Mouse (Mus musculus): ENCODE data around the gene AC170998.1. TPM values are rescaled to one million over a fixed set of nuclear protein-coding genes. Genes with fewer than 3 reads are reported as not detected.
A peak's percentile ranks its signal among the peaks of the same experiment; 100 is the strongest.
"Not testable (repeated sequence)": the region's sequence is repeated elsewhere in the genome, so short reads cannot be mapped to it uniquely, and the experiment has no call there.

AC170998.1 gene
- polyA plus RNA-seq, 1 experiment from 2014 or later: 0.80 TPM

DNA sequence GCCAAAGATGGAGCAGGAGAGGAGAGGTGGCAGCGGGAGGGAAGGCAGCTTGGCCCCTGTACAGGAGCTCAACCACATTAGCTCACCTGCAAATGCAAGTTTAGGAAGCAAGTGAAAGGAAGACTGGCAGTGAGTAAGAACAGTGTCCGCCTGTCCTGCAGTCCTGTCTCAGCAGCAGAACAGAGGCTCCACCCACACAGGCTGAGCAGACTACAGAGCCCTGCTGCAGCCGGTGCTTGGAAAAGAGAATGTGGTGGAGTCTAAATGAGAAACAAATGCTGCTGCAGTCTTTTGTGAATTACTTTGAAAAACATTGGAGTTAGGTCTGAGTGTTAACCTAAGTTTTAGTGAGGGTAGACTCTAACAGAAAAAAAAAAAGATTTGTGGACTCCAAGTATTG lies 8.3 kb upstream of the AC170998.1 start:
- 81% methylated on average over 3 of the region's 3 CpGs for WGBS (ENCODE audit: insufficient replicate concordance)
- no peak for ATAC-seq
- TF ChIP-seq EP300 (IDR thresholded peaks at IDR 0.05; ENCODE audit: low read depth): no peak
- no peak for TF ChIP-seq CTCF (IDR thresholded peaks at IDR 0.05; ENCODE audit: low read depth)
- Histone ChIP-seq H3K9ac (replicated peaks) (no peak overlapping the region), H3K4me1 (ENCODE audit: insufficient read depth) (no peaks in the 10 kb centered on the region), H3K4me2 (ENCODE audit: low read depth, low read length) (no peak overlapping the region), H3K4me3 (ENCODE audit: low read depth, low read length) (no peak overlapping the region), H3K27ac (ENCODE audit: low read depth) (no peak overlapping the region), H3K9me3 (ENCODE audit: low read length) (no peaks in the 10 kb centered on the region), H3K27me3 (ENCODE audit: insufficient read depth, low read length) (no peaks in the 10 kb centered on the region), H3K36me3 (replicated peaks; ENCODE audit: insufficient read depth, low read length) (peaks cover 69% of the 10 kb centered on the region)
- no peak for DNase-seq

DNA sequence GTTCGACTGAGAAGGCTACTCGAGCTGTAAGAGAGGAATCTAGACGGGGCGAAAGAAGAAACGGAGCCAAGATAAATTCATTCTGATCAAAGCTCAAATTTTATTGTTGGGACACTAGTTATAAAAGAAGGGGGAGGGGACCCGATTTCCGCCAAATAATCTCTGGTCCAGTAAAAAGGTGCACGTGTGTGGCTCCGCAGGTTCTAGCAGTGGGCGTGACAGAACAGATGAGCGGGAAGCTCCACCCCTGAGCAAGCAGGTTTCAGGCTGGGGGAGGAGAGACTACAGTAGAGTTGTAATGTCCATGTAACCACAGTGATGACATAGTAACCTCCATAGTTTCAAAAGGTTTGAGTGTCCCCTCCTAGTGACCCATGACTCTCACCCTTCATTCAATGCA lies 1.6 kb downstream of the AC170998.1 start:
- not testable (repeated sequence) for H3K4me2 ChIP-seq (ENCODE audit: low read depth, low read length); H3K27ac ChIP-seq (ENCODE audit: low read depth); H3K9ac ChIP-seq (replicated peaks); H3K9me3 ChIP-seq (ENCODE audit: low read length); DNase-seq; H3K4me1 ChIP-seq (ENCODE audit: insufficient read depth); ATAC-seq; H3K27me3 ChIP-seq (ENCODE audit: insufficient read depth, low read length); H3K4me3 ChIP-seq (ENCODE audit: low read depth, low read length)
- H3K36me3 ChIP-seq (replicated peaks; ENCODE audit: insufficient read depth, low read length): peaks cover 82% of the 10 kb centered on the region
- 92% methylated on average over 11 of the region's 11 CpGs for WGBS (ENCODE audit: insufficient replicate concordance)

DNA sequence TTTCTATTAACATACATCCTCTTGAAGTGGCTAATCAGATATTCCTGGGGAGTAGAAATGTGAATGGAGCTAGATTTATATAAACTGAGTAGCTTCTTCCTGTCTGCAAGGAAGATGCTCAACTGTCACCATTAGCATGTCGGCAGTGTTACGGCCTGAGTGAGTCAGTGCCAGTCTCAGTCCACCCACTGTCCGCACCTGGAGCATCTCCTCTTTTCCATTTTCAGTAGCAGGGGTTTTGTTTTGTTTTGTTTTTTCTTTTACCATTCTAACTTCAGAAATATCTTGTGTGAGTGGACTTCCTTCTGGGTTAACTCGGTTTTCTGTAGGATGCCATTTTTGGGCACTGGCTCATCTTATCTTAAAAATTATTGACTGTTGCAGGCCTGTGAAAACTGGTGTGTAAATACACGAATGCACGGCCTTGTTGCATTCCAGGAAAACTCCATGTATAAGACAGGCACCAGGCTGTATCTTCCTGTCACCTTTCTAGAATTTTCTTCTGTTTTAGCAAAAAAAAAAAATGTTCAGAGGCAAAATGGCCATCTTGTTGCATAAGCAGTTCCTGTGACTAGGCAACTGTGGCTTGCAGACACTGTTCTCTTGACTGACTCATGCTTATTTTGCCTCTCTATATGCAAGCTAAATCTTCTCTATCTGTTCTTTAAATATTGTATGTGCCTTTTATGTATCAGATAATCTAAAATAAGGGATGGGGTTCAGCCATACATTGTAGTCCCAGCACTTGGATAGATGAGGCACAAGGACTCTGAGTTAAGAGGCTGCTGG lies 9.6 kb downstream of the AC170998.1 start:
- no peaks in the 10 kb centered on the region for H3K27me3 ChIP-seq (ENCODE audit: insufficient read depth, low read length)
- no peaks in the 10 kb centered on the region for H3K4me1 ChIP-seq (ENCODE audit: insufficient read depth)
- no peak overlapping the region for H3K4me2 ChIP-seq (ENCODE audit: low read depth, low read length)
- no peaks in the 10 kb centered on the region for H3K9me3 ChIP-seq (ENCODE audit: low read length)
- peak overlapping the region; percentile 44; the same call in 1 of the 2 replicates for H3K27ac ChIP-seq (ENCODE audit: low read depth)
- TF ChIP-seq CTCF (IDR thresholded peaks at IDR 0.05; ENCODE audit: low read depth) (no peak), EP300 (IDR thresholded peaks at IDR 0.05; ENCODE audit: low read depth) (no peak)
- no peak for ATAC-seq
- peaks cover 66% of the 10 kb centered on the region for H3K36me3 ChIP-seq (replicated peaks; ENCODE audit: insufficient read depth, low read length)
- no peak for DNase-seq
- no peak overlapping the region for H3K9ac ChIP-seq (replicated peaks)
- 60% methylated on average over 6 of the region's 6 CpGs for WGBS (ENCODE audit: insufficient replicate concordance)
- no peak overlapping the region for H3K4me3 ChIP-seq (ENCODE audit: low read depth, low read length)

DNA sequence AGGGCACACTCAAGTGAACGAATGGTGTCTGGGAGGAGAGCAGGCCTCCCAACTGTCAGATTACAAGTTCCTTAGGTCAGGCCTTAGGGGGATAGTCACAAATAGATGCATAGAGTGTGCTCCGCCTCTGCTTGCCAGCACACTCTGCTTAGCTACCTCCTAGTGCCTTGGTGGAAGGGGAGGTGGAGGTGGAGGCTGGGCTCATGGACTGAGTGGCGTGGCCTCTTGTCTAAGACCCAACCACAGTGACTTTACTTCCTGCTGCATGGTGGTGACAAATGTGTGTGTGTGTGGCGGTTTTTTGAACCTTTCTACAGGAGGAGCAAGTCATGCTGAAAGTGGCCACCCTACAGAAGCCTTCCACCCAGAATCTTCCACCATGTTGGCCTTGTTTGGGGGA lies 10.6 kb downstream of the AC170998.1 start:
- H3K9ac ChIP-seq (replicated peaks): no peak overlapping the region
- peaks cover 65% of the 10 kb centered on the region for H3K36me3 ChIP-seq (replicated peaks; ENCODE audit: insufficient read depth, low read length)
- peak overlapping the region; percentile 44 for H3K27ac ChIP-seq (ENCODE audit: low read depth)
- H3K4me1 ChIP-seq (ENCODE audit: insufficient read depth): no peaks in the 10 kb centered on the region
- 66% methylated on average over 4 of the region's 4 CpGs for WGBS (ENCODE audit: insufficient replicate concordance)
- no peaks in the 10 kb centered on the region for H3K27me3 ChIP-seq (ENCODE audit: insufficient read depth, low read length)
- TF ChIP-seq CTCF (IDR thresholded peaks at IDR 0.05; ENCODE audit: low read depth): no peak
- no peak overlapping the region for H3K4me3 ChIP-seq (ENCODE audit: low read depth, low read length)
- no peak overlapping the region for H3K4me2 ChIP-seq (ENCODE audit: low read depth, low read length)
- H3K9me3 ChIP-seq (ENCODE audit: low read length): no peaks in the 10 kb centered on the region
- ATAC-seq: peak; percentile 40
- no peak for DNase-seq

DNA sequence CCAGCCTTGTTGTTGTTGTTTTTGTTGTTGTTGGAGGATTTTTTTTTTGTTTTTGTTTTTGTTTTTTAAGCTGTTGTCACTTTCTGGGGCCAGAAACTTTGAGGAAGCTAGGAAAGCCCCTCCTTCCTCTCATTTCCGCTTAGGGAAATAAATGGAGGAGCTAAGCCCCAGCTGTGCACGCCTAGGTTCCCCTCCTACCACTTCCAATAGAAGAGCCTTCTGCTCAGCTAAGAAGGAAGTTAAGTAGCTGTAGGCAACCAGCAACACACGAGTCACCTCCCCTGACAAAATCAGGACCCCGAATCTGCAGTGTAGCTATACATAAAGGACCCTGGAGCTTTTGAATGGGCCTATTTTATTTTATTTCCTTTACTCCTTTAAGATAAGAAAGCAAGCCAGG lies 12.1 kb downstream of the AC170998.1 start:
- TF ChIP-seq EP300 (IDR thresholded peaks at IDR 0.05; ENCODE audit: low read depth): no peak
- Histone ChIP-seq H3K4me1 (ENCODE audit: insufficient read depth) (no peaks in the 10 kb centered on the region), H3K4me3 (ENCODE audit: low read depth, low read length) (no peak overlapping the region), H3K36me3 (replicated peaks; ENCODE audit: insufficient read depth, low read length) (peaks cover 63% of the 10 kb centered on the region), H3K9me3 (ENCODE audit: low read length) (no peaks in the 10 kb centered on the region), H3K27me3 (ENCODE audit: insufficient read depth, low read length) (no peaks in the 10 kb centered on the region), H3K4me2 (ENCODE audit: low read depth, low read length) (no peak overlapping the region), H3K27ac (ENCODE audit: low read depth) (0 out of 2 replicates have a peak overlapping the region, but pooled peaks have one; percentile 16), H3K9ac (replicated peaks) (no peak overlapping the region)
- DNase-seq (no peak), ATAC-seq (no peak)
- WGBS (ENCODE audit: insufficient replicate concordance): 60% methylated on average over 4 of the region's 4 CpGs

DNA sequence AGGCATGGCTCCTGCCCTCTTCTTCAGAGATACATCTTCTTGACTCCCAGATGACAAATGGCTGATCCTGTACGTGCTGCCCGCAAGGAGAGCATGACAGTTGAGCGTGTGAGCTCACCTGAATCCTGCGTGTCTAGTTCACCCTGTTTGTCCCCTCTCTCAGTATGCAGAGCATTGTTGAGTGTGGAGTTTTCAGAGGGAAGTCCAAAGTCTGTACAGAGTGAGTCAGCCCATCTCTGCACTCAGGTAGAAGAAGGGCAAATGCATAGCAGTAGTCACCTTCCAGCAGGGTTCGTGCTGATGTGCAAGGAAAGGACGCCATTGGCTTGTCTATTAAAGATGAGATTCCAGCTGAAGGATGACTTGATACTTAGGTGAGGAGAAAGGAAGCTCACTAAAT lies 13.4 kb downstream of the AC170998.1 start:
- no peak for DNase-seq
- 0 out of 2 replicates have a peak, but pooled peaks have one; percentile 41 for ATAC-seq
- Histone ChIP-seq H3K27ac (ENCODE audit: low read depth) (no peak overlapping the region), H3K4me1 (ENCODE audit: insufficient read depth) (no peaks in the 10 kb centered on the region), H3K36me3 (replicated peaks; ENCODE audit: insufficient read depth, low read length) (peaks cover 70% of the 10 kb centered on the region), H3K9ac (replicated peaks) (no peak overlapping the region), H3K4me2 (ENCODE audit: low read depth, low read length) (no peak overlapping the region), H3K27me3 (ENCODE audit: insufficient read depth, low read length) (no peaks in the 10 kb centered on the region), H3K9me3 (ENCODE audit: low read length) (no peaks in the 10 kb centered on the region), H3K4me3 (ENCODE audit: low read depth, low read length) (no peak overlapping the region)
- no peak for TF ChIP-seq EP300 (IDR thresholded peaks at IDR 0.05; ENCODE audit: low read depth)
- no peak for TF ChIP-seq CTCF (IDR thresholded peaks at IDR 0.05; ENCODE audit: low read depth)
- WGBS (ENCODE audit: insufficient replicate concordance): 92% methylated on average over 6 of the region's 6 CpGs
